Mouse (Mus musculus) testis, postnatal 14 days (tissue): ENCODE data around the gene Rassf5.
"Not testable (repeated sequence)": the region's sequence is repeated elsewhere in the genome, so short reads cannot be mapped to it uniquely, and the experiment has no call there.

Source experiments
- DNase-seq: peaks from one replicate; pipeline ENCODE4 v3.0.0; 2021; ENCODE audit warnings: low spot score

The Rassf5 gene

DNA sequence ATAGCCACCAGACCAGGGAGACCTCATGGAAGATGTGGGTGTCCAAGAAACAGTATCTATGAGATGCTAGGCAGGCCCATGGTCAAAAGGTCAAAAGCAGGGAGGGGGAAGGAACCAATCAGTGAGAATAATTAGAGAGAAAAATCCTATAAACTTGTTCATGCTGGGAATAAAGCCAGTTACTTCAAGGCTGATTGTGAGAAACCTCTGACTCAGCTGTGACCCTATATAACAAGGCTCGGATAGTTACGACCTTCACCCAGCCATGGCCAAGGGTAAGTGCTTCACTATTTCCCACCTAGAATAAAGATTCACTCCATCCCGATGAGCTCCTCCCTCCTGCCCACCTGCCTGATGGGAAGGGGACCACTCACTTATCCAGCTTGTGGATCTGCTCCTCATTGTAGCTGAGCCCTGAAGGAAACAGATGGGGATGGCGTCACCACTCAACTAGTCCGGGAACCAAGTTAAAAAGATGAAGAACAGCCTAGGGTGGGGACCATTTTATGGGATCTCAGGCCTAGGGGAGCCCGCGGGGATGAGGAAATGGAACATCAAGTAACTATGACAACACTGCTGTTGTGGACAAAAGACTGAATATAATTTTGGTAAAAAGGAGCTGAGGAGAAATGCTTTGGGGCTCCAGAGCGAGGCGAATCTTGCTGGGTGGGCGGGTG, 14.7 kb upstream of the Rassf5 start:
- DNase-seq, result no peak

DNA sequence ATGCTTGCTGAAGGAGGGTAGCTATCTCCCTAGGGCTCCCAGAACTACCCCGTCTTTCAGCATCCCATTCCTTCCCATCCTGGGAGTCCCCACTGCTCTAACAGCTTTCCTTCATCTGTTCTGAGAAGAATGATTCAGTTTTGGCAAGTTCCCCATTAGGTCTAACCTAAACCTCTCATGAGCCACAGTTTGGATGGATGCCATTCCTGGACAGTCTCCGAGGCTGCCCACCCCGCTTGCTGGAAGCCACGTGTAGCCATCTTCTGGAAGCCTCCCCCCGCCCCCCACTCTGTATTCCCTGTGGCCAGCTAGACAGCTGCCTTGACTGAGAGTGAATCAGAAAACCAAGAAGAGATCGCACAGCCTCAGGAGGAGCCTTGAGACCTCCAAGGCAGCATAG, 12.2 kb upstream of the Rassf5 start:
- DNase-seq, result no peak

DNA sequence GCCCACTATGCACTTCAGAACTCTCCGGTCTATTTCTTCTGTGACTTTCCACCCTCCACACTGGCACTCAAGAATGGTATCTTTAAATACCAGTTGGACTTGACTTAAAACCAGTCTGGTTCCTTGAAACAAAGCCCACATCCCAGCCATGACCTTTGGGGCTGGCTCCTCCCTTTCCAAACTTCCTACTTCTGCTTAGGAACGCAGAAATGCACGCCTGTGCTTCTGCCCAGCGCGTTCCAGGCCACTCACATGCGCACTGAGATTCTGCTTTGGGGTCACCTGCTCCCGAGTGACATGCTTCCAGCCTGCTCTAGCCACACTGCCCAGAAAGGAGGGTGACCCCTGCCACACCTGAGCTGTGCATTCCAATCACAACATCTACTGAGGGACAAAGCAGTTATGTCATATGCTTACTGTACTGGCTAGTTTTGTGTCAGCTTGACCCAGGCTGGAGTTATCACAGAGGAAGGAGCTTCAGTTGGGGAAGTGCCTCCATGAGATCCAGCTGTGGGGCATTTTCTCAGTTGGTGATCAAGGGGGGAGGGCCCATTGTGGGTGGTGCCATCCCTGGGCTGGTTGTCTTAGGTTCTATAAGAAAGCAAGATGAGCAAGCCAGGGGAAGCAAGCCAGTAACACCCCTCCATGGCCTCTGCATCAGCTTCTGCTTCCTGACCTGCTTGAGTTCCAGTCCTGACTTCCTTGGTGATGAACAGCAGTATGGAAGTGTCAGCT, 7.6 kb upstream of the Rassf5 start:
- DNase-seq, result not testable (repeated sequence)

DNA sequence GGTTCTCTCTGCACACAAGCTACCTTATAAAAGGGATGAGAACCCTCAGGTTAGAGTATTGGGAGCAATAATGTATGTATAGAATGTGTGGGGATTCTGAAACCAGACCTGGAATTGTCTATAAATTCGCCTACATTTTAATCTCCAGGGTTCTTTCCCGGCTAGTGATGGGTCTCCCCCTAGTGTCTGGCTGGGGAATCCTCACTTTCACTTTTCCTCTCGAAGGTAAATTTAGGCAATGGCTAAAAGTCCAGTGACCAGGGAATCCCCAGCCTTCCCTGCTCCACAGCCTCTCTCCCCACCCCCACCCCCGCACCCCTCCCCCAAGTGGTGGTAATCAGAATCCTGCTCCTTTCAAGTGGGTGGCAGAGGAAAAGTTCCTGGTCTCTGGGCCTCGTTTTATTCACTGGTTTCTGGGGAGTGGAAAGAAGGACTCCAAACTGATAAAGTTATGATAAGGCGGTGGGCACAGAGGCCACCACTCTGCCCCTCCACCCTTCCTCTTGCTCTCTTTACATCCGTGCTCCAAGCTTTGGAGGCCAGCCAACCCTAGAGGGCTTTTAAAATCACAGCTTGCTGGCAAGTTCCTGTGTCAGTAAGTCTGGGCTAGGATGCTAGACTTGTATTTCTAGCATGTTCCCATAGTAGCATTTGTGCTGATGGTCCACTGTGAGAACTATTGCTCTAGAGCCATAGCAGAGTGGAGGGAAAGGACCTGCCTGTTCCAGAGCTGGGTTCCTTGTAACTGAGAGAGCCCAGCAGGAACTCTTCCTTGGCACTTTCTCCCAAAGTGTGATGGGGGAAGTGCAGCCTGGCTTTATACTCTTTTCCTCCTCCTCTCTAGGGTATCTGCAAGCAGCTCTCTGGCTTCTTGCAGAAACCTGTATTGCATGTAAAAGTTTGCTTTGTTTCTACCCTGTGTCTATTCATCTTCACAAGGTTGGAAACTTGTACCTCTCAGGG, 1.7 kb upstream of the Rassf5 start:
- no peak for DNase-seq

DNA sequence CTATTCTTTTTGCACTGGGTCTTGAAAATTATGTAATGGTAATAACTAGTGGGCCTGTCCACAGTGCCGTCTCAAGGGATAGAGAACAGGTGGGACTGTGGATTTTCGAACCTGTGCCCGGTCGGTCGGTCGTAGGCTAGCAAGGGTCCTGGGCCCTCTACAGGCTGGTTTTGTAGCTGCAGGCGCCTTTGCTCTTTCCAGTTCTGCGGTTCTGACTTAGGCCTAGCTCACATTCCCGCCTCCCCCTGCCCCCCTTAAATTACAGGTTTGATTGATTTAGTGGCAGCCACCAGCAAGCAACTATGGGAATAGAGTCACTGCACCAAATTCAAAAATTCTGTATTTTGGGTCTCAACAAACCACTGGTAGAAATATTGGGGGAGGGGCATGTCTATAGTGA, 868 bp upstream of the Rassf5 start:
- no peak for DNase-seq

DNA sequence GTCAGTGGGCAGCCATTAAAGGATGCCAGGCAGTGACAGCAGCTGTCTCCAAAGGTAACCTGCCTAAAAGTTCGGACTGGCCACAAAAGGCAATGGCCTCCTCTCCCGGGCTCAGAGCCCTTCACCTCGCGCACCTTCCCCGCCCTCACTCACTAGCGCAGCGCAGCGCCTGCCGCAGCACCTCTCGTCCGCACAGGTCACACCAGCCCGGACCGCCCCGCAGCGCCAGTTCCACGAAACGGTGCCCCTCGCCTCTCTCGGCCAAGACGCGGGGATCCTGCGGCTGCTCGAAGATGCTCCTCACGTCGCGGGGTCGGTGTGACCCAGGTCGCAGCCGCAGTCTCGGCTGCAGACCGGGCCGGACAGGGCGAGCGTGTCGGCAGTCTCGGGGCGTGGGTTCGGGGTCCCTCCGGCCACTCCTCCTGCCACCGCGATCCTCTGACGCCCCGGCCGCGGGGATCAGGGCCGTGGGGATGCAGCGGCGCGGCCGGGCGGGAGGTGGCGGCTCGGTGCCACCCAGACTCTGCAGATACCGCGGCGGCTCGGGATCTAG, 446 bp downstream of the Rassf5 start:
- no peak for DNase-seq

DNA sequence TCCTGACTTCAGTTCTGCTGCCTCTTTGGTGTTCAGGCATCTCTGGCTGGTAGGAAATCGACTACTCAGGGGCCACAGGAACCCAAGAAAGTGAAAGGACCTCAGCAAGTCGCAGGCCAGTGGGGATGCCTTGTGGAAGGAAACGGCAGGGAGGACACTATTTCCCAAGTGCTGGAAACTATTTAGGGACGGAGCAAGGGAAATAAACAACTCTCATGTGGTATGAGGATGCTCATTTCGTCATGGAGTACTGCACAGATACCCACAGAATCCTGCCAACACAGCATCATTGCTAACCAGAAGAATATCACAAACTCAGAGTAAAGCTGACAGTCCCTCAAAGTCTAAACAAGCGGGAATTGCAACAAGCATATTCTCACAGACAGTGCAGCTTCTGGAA, 2.1 kb downstream of the Rassf5 start:
- no peak for DNase-seq

DNA sequence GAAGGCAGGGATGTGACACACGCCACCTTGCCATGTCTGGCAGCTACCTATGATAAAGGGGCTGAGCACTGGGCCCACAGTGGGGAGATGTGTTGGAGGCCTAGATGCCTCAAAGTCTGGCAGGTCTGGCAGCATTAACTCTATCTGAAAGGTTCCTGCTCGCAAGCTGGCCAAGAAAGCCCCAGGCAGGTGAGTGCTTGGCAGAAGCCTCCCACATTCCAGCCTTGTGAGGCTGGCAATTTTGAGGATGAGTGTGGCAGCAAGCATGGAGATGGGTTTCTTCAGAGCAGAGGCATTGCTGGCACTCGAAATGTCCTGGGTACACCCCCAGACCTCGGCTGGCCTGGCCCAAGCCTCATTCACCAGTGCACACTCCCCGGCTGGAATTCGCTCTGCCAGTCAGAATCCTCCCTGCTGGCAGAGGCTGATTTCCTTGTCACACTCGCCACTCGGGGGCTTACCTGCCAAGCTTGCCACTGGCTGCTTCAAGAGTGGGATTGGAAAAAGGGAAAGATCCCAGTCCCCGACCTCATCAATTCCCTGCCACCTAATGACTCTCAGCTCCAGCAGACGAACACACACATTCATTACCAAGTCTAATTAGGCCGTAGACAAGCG, 5.4 kb downstream of the Rassf5 start:
- DNase-seq, result no peak

DNA sequence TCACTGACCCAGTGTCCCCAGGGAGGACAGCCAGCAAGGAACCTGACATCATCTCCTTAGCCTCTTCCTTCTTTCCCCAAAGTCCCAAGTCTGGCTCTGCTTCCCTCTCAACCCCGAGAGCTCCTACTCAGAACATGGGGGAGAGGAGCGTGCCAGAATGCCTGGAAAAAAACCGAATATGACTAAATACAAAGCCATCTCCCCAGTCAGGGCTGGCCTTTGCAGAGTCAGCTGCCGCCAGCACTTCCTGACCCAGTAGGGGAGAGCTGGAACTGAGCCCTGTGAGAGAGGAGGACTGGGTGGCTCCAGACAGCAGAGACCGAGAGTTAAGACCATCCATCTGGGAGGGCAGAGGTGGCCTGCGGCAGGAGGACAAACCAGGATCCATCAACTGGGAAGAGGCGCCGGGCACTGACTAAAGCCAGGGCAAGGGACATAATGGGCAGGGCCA, 6.1 kb downstream of the Rassf5 start:
- peak; percentile 62 for DNase-seq

DNA sequence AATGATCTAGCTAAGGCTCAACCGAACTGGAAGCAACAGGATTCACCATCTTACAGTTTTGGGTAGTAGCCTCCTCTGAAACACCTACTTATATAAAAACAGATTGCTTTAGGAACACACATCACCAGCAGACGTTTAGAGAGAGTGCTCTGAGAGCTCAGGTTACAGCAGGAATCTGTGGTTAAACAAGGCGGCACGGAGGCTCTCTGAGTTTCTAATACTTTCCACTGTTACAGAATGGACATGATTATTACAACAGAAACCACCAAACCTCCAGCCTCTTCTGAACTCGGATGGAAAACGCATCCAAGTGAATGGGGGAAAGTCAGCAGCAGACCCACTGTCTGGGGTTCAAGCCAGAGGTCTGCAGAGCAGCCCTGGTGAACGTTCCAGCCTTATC, 9.0 kb downstream of the Rassf5 start:
- no peak for DNase-seq

DNA sequence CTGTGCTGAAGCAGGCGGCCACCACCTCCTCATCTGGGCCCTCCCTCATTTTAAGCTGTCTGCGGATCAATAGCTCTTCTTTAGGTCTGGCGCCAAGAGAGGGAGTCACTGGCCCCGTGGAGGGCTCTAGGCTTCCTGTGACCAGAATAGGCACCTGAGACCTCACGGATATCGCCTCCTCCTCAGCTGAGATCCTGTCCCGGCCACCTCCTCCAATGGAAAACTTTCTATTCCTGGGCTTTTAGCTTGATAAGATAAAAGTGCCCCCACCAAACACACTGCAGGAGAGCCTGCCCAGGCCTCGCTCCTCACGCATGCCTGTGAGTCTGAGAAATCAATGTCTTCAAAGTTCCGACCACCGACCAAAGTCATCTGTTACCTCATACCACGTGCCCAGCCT, 11.5 kb downstream of the Rassf5 start:
- DNase-seq, result no peak

DNA sequence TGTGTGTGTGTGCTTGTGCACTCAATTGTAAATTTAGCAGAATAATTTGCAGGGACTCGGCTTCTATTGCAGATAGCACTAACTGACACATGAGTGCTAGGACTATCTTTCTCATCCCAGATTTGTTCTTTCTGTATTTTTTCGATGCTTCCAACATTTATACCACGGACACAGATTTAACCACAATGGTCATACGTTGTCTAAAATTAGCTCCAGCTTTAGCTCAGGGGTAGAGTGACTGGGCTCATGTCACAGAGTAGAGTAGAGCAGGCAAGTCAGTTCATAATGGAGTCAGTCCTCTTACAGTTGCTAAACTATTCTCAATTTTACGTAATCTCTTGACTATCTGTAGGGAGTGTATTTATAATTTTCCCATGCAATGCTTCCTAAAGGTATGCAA, 16.4 kb downstream of the Rassf5 start:
- no peak for DNase-seq

DNA sequence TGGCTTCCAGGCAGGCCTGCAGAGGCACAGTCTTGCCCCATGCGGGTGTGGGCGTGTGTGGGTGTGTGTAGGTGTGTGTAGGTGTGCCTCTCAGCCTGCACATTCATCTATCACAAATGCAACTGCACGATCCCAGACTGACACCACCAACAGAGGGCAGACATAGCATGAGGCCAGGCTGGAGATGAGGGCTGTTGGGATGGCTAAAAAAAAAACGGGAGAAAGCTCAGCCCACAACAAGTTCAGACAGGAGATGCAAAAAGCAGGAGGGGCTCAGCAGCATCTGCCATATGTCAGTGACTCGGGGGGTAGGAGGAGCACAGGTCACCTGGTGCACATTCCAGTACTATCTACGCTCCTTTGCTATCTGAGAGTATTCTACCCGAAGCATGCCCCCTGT, 16.8 kb downstream of the Rassf5 start:
- DNase-seq, result no peak

DNA sequence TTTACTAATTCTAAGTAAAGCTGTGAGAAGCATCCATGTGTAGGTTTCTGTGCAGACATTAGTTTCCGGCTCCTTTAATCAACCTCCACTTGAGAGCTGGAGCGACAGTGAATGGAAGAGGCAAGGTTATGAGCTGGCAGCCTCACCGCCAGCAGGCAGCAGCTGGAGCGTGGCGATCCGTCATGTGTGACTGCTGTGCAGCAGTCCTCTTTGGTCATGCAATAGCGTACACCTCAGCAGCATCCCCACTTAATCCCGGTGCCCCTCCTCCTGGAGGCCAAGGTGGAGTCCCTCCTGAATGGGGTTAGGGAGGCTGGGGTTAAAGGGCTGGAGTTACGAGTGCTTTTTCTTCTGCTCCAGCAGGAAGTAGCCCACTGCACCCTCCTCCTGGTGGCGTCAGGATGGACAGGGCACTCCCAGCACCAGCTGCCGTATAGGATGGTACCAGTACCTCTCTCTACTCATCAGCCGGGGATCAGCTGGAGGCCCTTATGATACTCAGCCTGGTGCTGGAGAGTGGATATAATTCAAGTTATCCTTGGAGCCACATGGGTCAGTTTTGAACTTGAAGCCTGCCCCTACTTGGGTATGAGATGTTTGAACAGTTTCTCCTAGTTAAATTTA, 20.1 kb downstream of the Rassf5 start:
- DNase-seq, result no peak

DNA sequence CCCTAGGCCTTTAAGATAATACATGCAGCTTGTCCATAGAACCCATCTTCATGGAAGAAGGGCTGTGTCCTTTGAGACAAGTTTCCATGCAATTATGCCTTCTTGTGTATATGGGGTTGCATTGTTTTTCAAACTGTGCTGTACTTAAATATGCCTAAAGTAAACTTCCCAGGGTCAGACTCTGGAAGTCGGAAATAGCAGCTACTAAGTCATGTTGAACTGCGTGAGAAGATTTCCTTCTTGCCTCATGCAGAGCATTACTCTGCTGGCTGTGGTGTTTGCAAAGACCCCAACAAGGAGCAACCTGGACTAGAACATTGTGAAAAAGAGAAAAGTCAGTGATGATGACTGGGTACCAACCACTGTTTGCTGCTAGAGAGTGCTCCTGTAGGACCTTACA, 21.7 kb downstream of the Rassf5 start:
- DNase-seq, result no peak

DNA sequence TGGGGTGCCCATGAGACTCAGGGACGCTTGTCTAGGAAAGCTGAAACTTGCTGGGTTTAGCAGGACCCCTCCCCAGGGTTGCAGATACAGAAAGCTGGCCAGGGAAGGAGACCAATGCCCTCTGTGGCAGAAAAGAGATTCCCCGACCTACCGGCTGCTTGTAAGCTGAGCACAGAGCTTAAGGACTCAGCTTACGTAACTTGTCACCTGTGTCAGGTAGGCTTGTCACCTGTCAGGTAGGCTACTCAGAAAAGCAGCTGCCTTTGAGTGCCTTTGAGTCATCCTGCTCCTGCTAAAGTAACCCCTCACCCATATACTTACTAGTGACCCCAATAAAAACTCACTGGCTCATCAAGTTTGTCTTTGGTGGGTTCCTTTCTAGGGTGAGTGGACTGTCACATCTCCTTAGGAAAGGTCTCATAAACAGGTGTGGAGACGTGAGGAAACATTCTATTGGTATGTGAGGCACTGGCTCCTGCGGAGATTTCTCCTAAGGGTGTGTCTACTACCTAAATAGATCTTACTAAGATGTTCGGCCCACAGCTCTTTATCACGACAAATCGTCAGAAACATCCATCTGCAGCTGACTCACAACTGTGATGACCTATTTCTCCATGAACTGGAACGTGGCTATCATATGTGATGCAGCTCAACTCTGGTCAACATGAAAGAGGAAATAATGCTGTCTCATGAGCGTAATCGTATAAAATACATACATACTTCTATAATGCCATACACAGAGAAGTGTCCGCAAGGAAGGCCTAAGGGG, 23.1 kb downstream of the Rassf5 start:
- no peak for DNase-seq

DNA sequence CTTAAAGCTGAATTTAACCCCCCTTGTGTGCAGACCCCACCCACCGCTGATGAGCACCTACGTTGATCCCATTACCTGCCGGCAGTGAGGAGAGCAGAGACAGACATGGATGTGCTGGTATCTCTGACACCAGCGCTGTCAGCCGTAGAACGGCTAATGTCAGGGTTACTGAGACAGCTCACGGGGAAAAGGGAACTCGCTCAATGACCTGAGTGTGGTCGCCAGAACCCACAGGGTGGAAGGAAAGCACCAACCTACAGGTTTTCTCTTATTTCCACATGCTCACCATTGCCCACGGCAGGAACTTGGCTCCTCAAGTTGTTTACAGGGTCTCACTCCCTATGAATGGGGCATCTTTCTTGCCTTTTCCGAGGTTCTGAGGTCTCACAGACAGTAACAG, 26.1 kb downstream of the Rassf5 start:
- DNase-seq, result no peak

DNA sequence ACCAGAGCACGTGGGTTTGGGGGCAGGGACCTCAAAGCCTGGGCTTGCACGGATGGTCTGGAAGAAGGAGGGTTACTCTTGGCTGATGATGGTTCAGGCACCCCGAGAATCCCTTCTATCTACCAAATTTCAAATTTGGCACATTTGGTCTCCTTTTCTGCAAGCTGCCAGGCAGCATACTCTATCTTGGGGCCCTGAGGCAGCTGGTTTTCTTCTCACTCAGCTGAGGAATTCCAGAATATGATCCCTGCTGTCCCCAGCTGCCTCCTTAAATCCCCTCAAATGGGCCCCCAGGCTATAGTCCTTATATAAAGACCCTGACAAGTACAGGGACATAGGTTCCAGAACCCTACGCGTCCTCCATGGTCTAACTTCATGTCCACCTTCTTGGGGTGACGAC, 31.7 kb downstream of the Rassf5 start:
- DNase-seq, result no peak

DNA sequence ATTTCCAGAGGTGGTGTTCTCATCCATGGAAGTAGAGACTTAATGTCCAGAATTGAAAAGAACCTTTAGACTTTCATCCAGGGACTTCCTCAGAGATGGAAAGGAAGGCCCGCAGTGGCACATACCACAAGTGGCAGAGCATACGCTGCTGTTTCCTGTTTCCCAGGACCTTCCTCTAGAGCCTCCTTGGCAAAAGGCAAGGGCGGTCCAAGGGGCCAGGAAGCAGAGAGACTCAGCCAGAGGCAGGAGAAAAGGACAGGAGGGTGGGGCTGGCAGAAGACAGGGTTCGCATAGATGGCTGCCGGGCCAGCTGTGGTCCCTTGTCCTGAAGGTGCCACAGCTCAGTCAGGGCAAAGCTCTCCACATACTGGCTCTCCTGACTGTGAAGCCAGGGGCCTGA, 32.1 kb downstream of the Rassf5 start:
- DNase-seq, result no peak

DNA sequence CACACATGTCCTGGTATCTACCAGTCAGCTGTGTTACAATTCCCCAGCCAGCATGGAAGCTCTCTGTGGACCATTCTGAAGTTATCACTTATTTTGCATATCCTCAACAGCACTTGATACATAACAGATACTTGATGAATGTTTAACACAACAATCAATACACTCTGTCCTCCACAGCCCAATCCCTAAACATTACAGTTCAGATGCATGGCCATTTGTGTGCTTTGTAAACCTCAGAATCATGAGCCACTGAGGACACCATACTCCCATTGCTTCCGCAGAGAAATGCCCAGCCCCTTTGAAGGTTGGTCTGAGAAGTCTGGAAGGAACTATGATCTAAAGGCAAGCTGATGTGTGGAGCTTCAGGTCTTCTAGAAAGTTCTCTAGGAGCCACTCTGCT, 33.4 kb downstream of the Rassf5 start:
- DNase-seq, result no peak

DNA sequence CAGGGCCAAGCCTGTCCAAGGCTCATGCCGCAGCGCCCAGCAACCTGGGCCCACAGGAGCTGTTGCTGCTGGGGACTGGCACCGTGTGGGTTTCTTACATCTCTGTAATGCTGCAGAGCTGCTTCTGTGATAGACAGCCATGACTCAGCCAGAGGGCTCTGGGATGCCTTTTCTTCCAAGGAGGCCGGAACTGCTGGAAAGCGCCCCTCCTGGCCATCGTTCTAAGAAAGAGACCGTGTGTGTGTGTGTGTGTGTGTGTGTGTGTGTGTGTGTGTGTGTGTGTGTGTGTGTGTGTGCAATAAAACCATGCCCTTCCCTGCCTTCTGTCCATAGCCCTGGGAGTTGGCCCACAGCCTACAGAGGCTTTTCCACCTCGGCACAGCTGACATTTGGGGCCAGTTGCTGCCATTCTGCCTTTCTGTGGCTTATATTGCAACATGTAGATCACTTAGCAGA, 35.1 kb downstream of the Rassf5 start:
- DNase-seq, result no peak
